Mouse (Mus musculus): ENCODE data around the gene P4ha1. TPM values are rescaled to one million over a fixed set of nuclear protein-coding genes. Genes with fewer than 3 reads are reported as not detected.
"Not testable (repeated sequence)": the region's sequence is repeated elsewhere in the genome, so short reads cannot be mapped to it uniquely, and the experiment has no call there.

P4ha1 gene
- polyA plus RNA-seq, 1 experiment from 2014 or later, result 42.0 TPM

DNA sequence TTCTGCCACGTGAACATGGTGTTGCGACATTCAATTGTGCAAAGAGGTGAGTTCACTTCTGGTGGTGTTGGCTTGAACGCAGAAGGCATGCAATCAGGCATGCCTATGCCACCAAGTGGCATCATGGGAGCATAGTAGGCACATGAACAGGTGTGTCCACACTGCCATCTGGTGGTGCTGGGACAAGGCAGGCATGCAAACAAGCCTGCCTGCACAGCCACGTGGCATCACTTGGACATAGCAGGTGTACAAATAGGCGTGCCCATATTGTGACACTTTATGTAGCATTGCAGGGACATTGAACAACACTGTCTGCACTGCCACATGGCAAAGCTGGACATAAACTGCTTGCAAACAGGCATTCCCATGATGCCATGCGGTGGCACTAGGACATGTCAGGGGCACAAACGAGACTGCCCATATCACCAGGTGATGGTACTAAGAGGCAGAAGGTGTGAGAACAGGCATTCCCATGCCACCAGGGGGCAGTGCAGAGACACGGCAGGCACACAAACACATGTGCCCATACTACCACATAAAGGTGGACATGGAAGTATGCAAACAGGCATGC, 27.8 kb upstream of the P4ha1 start:
- Histone ChIP-seq H3K36me3 (replicated peaks) (no peaks in the 10 kb centered on the region), H3K9me3 (no peaks in the 10 kb centered on the region), H3K27ac (no peak overlapping the region), H3K27me3 (ENCODE audit: poor library complexity, severe bottlenecking) (no peaks in the 10 kb centered on the region), H3K4me1 (no peaks in the 10 kb centered on the region), H3K4me3 (no peak overlapping the region)
- WGBS, result 76% methylated on average over 8 of the region's 8 CpGs
- peak; percentile 64 for DNase-seq (ENCODE audit: extremely low spot score, low spot score)

DNA sequence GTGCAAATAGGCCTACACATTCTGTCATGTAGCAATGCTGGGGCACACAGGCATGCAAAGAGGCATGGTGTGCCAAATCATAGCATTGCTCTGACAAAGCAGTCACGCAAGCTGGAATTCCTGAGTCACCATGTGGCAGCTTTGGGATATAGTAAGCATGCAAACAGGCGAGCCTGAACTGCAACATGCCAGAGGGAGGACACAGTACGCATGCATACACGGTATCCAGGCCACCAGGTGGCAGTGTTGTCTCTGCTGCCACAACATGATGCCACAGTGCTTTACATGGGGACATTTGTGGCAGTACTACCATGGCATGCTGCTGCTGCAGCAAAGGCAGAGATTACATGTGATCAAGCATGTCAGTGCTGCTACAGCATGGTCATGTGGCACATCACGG, 26.8 kb upstream of the P4ha1 start:
- no peaks in the 10 kb centered on the region for H3K27me3 ChIP-seq (ENCODE audit: poor library complexity, severe bottlenecking)
- no peaks in the 10 kb centered on the region for H3K9me3 ChIP-seq
- no peak overlapping the region for H3K27ac ChIP-seq
- peak; percentile 75 for DNase-seq (ENCODE audit: extremely low spot score, low spot score)
- H3K4me3 ChIP-seq, result no peak overlapping the region
- no peaks in the 10 kb centered on the region for H3K4me1 ChIP-seq
- WGBS, result 36% methylated on average over 5 of the region's 5 CpGs
- H3K36me3 ChIP-seq (replicated peaks), result no peaks in the 10 kb centered on the region

DNA sequence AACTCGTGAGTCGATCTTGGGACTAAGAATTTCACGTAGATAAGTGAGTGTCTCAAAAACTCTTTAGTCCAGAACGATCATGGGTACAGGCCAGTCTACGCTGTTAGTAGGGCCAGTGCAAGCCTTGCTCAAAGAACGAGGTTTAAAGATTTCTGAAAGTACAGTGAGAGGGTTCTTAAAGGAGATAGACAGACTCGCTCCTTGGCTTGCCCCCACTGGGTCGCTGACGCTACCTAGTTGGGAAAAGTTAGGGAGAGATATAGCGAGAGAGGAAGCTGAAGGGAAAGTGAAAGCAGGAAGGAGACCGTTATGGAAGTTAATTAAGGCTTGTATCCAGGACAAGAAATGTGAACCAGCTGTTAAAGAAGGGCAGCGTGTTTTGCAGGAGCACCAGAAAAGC, 20.4 kb upstream of the P4ha1 start:
- H3K4me1 ChIP-seq; H3K9me3 ChIP-seq; DNase-seq (ENCODE audit: extremely low spot score, low spot score); H3K27ac ChIP-seq; H3K36me3 ChIP-seq (replicated peaks); H3K4me3 ChIP-seq; H3K27me3 ChIP-seq (ENCODE audit: poor library complexity, severe bottlenecking): not testable (repeated sequence)
- WGBS, result 89% methylated on average over 12 of the region's 12 CpGs

DNA sequence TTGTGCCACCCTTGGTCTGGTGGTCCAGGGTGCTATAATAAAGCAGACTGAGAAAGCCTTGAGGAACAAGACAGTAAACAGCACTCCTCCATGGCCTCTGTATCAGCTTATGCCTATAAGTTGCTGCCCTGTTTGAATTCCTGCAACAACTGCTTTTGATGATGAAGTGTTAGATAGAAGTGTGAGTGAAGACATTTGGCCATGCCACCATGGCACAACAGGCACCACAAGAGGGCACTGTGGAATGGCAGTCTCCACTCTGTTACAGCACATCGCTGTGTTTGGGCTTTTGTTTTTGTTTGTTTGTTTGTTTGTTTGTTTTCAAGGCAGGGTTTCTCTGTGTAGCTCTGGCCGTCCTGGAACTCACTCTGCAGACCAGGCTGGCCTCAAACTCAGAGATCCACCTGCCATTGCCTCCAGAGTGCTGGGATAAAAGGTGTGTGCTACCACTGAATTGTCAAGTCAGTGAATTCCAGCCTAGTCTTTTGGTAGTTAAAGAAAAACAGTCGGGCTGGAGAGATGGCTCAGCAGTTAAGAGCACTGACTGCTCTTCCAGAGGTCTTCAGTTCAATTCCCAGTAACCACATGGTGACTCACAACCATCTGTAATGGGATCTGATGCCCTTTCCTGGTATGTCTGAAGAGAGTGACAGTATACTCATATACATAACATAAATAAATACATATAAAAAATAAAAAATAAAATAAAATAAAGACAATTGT, 13.9 kb upstream of the P4ha1 start:
- no peak for DNase-seq (ENCODE audit: extremely low spot score, low spot score)
- Histone ChIP-seq H3K27ac (no peak overlapping the region), H3K4me1 (no peaks in the 10 kb centered on the region), H3K4me3 (no peak overlapping the region), H3K27me3 (ENCODE audit: poor library complexity, severe bottlenecking) (no peaks in the 10 kb centered on the region), H3K9me3 (peaks cover 5% of the 10 kb centered on the region; the same call in 1 of the 2 replicates), H3K36me3 (replicated peaks) (no peaks in the 10 kb centered on the region)
- 58% methylated on average over 3 of the region's 3 CpGs for WGBS

DNA sequence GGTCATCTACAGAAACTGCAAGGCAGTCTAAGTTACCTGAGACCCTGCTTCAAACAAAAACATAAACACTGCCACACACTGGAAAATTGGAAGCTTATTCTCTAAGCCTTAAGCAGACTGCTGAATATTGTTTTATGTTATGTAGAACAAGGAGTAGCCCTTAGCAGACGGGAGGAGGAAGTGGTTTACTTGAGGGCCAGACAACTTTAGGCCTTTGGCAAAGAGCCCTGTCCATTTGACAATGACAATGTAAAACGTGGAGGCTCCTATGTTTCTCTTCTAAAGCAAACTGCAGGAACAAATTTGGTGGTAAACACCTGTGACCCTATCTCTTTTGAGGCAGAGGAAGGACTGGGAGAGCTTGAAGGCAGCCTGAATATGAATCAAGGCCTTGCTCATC, 13.0 kb upstream of the P4ha1 start:
- H3K9me3 ChIP-seq, result peaks cover 5% of the 10 kb centered on the region; the same call in 1 of the 2 replicates
- DNase-seq (ENCODE audit: extremely low spot score, low spot score), result no peak
- WGBS, result 73% methylated on average over 2 of the region's 2 CpGs
- H3K4me1 ChIP-seq, result no peaks in the 10 kb centered on the region
- H3K36me3 ChIP-seq (replicated peaks), result no peaks in the 10 kb centered on the region
- H3K27me3 ChIP-seq (ENCODE audit: poor library complexity, severe bottlenecking), result no peaks in the 10 kb centered on the region
- no peak overlapping the region for H3K27ac ChIP-seq
- H3K4me3 ChIP-seq, result no peak overlapping the region

DNA sequence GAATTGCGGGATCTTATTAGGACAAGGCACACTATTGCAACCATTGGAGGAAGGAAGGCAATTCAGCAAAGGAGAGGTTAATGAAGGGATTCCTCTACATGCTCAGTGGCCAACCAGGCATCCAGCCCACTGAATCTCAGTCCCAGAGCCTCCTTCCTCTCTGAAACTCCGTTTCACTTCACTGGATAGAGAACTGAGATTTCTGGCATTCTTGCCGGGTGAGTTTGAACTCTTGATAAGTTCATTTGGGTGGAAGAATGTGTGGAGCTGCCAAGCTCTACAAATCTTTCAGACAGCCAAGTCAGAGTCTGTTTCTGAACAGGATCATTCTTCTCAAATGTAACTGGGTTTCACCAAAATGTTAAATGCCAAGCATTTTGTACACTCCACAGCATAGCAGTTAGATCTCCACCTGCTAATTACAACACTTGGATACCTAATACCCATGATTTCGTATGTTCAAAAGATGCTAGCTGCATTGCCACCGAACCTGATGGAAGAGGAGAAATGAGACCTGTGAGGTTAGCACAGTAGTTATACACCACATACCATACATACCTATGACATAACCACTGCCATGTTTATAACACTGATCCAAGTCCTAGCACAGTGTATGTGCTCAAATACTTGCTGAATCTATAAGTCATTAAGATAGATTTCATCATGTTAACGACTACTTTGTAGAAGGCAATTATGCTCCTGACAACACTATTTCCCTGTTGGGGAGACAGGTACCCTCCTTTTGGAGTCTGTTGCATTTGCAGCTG, 12.2 kb upstream of the P4ha1 start:
- Histone ChIP-seq H3K9me3 (peaks cover 5% of the 10 kb centered on the region; the same call in 1 of the 2 replicates), H3K36me3 (replicated peaks) (no peaks in the 10 kb centered on the region), H3K4me3 (no peak overlapping the region), H3K27me3 (ENCODE audit: poor library complexity, severe bottlenecking) (no peaks in the 10 kb centered on the region), H3K4me1 (no peaks in the 10 kb centered on the region), H3K27ac (no peak overlapping the region)
- WGBS, result 82% methylated on average over 6 of the region's 6 CpGs
- DNase-seq (ENCODE audit: extremely low spot score, low spot score), result no peak

DNA sequence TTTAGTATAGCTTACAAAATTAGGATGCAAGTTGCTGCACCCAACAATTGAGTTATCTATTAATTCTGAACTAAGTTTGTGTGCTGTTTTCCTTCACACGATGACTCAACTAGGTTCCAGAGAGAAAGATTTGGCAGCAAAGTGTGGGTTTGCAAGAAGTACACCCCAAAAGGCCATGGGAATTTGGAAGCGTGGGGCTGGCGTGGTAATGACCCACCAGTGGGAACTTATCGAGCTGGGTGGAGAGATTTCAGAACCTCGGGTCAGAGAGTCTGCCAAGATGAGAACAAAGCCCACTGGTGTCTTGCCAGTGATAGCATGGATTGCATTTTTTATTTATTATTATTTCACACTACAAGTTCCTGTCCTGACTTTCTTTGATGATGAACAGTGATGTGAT, 11.2 kb upstream of the P4ha1 start:
- Histone ChIP-seq H3K27ac (no peak overlapping the region), H3K4me1 (no peaks in the 10 kb centered on the region), H3K27me3 (ENCODE audit: poor library complexity, severe bottlenecking) (no peaks in the 10 kb centered on the region), H3K4me3 (no peak overlapping the region), H3K36me3 (replicated peaks) (no peaks in the 10 kb centered on the region), H3K9me3 (peaks cover 5% of the 10 kb centered on the region; the same call in 1 of the 2 replicates)
- WGBS, result 90% methylated on average over 5 of the region's 5 CpGs
- DNase-seq (ENCODE audit: extremely low spot score, low spot score), result no peak

DNA sequence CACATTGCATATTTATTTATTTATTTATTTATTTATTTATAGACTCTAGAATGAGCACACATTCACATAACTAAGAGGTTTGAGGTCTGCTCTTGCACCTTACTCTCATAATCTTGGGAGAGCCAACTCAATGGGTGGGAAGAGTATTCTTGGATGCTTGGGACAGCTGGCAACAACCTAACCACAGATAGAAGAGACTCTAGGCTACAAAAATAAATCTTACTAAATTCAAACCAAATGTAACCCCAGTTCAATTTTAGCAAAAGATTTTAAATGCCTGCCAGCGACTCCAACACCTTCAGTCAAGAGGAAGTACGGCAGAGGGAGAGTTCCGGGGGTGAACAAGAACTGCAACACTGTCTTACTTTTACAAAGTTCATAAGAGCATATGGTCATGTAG, 2.0 kb upstream of the P4ha1 start:
- Histone ChIP-seq H3K4me3 (no peak overlapping the region), H3K36me3 (replicated peaks) (no peaks in the 10 kb centered on the region), H3K27me3 (ENCODE audit: poor library complexity, severe bottlenecking) (no peaks in the 10 kb centered on the region), H3K4me1 (peaks cover 34% of the 10 kb centered on the region), H3K27ac (no peak overlapping the region), H3K9me3 (no peaks in the 10 kb centered on the region)
- WGBS, result 94% methylated on average over 3 of the region's 3 CpGs
- no peak for DNase-seq (ENCODE audit: extremely low spot score, low spot score)

DNA sequence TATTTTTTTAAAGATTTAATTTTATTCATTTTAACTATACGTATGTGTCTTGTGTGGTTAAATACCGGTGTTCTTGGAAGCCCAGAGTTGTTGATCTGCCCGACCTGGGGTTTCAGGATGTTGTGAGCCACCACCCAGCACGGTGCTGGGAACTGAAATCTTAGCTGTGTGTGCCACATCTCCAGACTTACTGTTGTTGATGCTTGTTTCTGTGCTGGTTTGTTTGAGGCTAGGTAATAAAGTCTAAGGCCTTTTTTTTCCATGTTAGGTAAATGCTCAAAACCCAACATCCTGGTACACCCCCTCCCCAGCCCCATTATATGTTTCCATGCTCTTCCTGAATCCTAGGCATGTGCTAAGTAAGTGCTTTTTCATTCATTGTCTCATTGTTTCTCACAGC, 825 bp upstream of the P4ha1 start:
- no peaks in the 10 kb centered on the region for H3K36me3 ChIP-seq (replicated peaks)
- no peaks in the 10 kb centered on the region for H3K9me3 ChIP-seq
- DNase-seq (ENCODE audit: extremely low spot score, low spot score), result peak; percentile 19
- H3K4me1 ChIP-seq, result peaks cover 46% of the 10 kb centered on the region
- WGBS, result 55% methylated on average over 4 of the region's 4 CpGs
- peak overlapping the region; percentile 98 for H3K27ac ChIP-seq
- H3K4me3 ChIP-seq, result 0 out of 2 replicates have a peak overlapping the region, but pooled peaks have one; percentile 87
- no peaks in the 10 kb centered on the region for H3K27me3 ChIP-seq (ENCODE audit: poor library complexity, severe bottlenecking)

DNA sequence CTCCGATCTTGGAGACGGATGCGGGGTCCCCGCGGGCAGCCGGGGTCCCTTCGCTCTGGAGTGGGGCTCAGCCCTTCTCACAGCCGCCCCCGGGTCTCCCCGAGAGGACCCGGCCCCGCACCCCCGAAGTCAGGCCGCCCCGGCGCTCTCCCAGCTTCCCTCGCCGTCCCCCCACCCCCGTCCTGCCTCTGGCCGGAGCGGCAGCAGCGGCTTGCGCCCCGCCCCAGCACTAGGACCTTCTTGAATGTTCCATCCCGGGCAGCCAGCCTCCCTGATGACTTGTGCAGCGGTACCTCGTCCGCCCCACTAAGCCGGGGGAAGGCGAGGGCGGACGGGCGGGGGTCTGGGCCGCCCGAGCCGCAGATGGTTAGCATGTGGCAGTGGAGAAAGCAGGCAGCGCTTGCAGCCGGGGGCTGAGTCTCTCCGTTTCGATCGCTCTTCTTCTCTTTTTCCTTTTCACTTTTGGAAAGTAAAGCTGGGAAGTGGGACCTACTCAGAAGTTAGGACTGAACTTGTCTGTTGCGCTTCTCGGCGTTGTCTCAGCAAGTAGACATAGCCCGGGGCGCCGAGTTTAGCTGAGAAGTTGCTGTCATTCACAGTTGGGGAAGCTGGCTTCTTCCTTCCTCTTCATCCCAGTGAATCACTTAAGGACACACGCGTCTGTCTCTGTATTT, 529 bp downstream of the P4ha1 start:
- peak; percentile 81 for DNase-seq (ENCODE audit: extremely low spot score, low spot score)
- H3K4me1 ChIP-seq, result peaks cover 53% of the 10 kb centered on the region
- peaks cover 13% of the 10 kb centered on the region for H3K36me3 ChIP-seq (replicated peaks)
- H3K4me3 ChIP-seq, result peak overlapping the region; percentile 87
- H3K9me3 ChIP-seq, result no peaks in the 10 kb centered on the region
- WGBS, result under 1% methylated on average over 49 of the region's 49 CpGs
- H3K27me3 ChIP-seq (ENCODE audit: poor library complexity, severe bottlenecking), result no peaks in the 10 kb centered on the region
- H3K27ac ChIP-seq, result peak overlapping the region; percentile 98

DNA sequence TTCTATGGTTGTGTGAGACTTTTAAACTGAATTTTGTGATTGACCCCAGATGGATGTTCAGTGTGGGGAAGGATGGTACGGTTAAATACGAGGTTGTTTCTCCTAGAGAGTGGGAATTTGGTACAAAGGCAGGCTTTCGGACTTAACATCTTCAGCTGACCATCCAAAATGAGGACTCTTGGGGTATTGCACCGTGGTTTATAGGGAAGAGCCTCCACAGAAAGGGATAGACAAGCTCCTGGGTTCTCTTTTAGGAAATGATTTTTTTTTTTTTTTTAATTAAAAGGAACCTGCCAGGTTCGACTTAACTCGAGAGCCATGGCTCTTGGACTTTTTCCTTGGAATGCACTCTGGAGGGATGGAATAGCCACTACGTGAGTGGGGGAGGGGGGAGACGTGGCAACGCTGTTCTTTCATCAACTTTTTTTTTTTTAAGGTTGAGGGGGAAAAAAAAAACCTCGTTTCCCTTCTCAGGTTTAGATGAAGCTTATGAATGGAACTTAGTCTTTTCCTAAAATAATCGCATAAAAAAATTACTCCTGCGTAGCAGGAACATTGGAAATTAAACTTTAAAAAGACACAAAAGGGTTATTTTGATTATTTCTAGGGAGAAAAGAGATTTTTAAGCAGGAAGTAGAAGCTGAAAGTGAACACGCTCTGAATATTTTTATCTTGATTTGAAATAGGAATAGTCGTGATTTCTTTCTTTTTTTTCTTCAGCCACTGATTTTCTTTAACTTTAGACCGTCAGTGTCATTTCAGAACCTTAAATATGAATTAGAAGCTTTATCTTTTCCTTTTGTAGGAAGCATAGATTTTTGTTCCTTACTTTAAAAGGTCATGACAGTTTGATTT, 1.4 kb downstream of the P4ha1 start:
- no peak for DNase-seq (ENCODE audit: extremely low spot score, low spot score)
- H3K27ac ChIP-seq, result peak overlapping the region; percentile 98
- peaks cover 21% of the 10 kb centered on the region for H3K36me3 ChIP-seq (replicated peaks)
- no peaks in the 10 kb centered on the region for H3K27me3 ChIP-seq (ENCODE audit: poor library complexity, severe bottlenecking)
- H3K4me1 ChIP-seq, result peaks cover 53% of the 10 kb centered on the region
- peak overlapping the region; percentile 87 for H3K4me3 ChIP-seq
- no peaks in the 10 kb centered on the region for H3K9me3 ChIP-seq
- 18% methylated on average over 15 of the region's 15 CpGs for WGBS

All from forebrain, embryonic 10.5 days (tissue).